Mouse (Mus musculus) NIH3T3 (cell line): ENCODE measurements around the gene Ganc.

Experiments
- DNase-seq: peaks from one replicate; pipeline ENCODE4 v3.0.0-alpha.2; 2012; ENCODE audit warnings: low read depth

Gene Ganc

GRCm38 (mm10) chr2:120450724-120451123 is 47.0 kb downstream of the Ganc start:
- no peak for DNase-seq

- peak; percentile 8 for DNase-seq
These were observed 48.9 kb downstream of the Ganc start for GRCm38 (mm10) chr2:120452600-120452999.

- no peak for DNase-seq
These were observed 51.3 kb downstream of the Ganc start for GRCm38 (mm10) chr2:120454987-120455386.

- DNase-seq: no peak
These were observed 52.0 kb downstream of the Ganc start, which contains the start of gene Capn3 for GRCm38 (mm10) chr2:120455719-120456118. Gene Capn3, plus strand, starts transcription at chr2:120456019.

- no peak for DNase-seq
These were observed 56.5 kb downstream of the Ganc start for GRCm38 (mm10) chr2:120460216-120460615.

- DNase-seq: no peak
These were observed 59.6 kb downstream of the Ganc start for GRCm38 (mm10) chr2:120463328-120463727.

- DNase-seq: no peak
These were observed 60.4 kb downstream of the Ganc start for GRCm38 (mm10) chr2:120464091-120464490.

- peak; percentile 24 for DNase-seq
These were observed 61.2 kb downstream of the Ganc start for GRCm38 (mm10) chr2:120464732-120465396.

GRCm38 (mm10) chr2:120465397-120465785 is 61.7 kb downstream of the Ganc start:
- DNase-seq: no peak

GRCm38 (mm10) chr2:120468011-120468410 is 64.3 kb downstream of the Ganc start:
- no peak for DNase-seq

GRCm38 (mm10) chr2:120469220-120469619 is 65.5 kb downstream of the Ganc start:
- no peak for DNase-seq

- DNase-seq: no peak
These were observed 66.0 kb downstream of the Ganc start for GRCm38 (mm10) chr2:120469715-120470114.

GRCm38 (mm10) chr2:120470856-120471255 is 67.2 kb downstream of the Ganc start:
- DNase-seq: no peak

- DNase-seq: no peak
These were observed 72.8 kb downstream of the Ganc start for GRCm38 (mm10) chr2:120476277-120477087.

GRCm38 (mm10) chr2:120478600-120478999 is 74.9 kb downstream of the Ganc start:
- peak; percentile 90 for DNase-seq

- DNase-seq: no peak
These were observed 78.2 kb downstream of the Ganc start for GRCm38 (mm10) chr2:120481921-120482320.

- no peak for DNase-seq
These were observed 79.1 kb downstream of the Ganc start for GRCm38 (mm10) chr2:120482506-120483389.

- no peak for DNase-seq
These were observed 80.5 kb downstream of the Ganc start for GRCm38 (mm10) chr2:120484241-120484640.

- no peak for DNase-seq
These were observed 89.6 kb downstream of the Ganc start for GRCm38 (mm10) chr2:120493254-120493653.

- peak; percentile 20 for DNase-seq
These were observed 92.8 kb downstream of the Ganc start for GRCm38 (mm10) chr2:120496511-120496910.

- DNase-seq: no peak
These were observed 96.3 kb downstream of the Ganc start for GRCm38 (mm10) chr2:120499971-120500471.
